Mouse (Mus musculus) gastrocnemius, postnatal 25 days (tissue): Measurements from ENCODE around the gene Eps15l1. TPM values are rescaled to one million over a fixed set of nuclear protein-coding genes. Genes with fewer than 3 reads are reported as not detected.
A peak's percentile ranks its signal among the peaks of the same experiment; 100 is the strongest.

Experiments used
- DNase-seq: peaks from one replicate; pipeline ENCODE4 v3.0.0; 2022
- total RNA-seq, 2 experiments: library from RNA; stranded (reverse); gene quantifications; 1 replicate in 1 of 2; 2 replicates in 1 of 2; pipeline ENCODE4 v1.2.3; 2021

Eps15l1 gene
- total RNA-seq, 2 experiments from 2014 or later: 22.7 to 23.9 TPM

DNA sequence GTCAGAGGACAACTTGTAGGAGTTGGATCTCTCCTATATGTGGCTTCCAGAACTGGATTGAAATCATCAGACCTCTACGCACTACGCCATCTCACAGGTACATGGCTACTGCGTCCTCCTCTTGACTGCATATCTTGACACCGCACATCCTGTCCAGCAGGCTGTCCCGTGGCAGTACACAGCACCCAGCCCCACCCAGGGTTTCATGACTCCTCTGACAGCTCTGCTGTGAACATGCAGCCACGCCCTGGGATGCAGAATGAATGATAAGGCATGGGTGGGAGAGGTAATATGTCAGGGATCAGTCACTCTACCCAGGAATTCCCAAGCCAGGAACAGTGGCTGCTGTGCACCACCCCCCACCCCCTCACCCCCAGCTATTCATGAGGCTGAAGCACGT is 7.4 kb downstream of the Eps15l1 start:
- no peak for DNase-seq

DNA sequence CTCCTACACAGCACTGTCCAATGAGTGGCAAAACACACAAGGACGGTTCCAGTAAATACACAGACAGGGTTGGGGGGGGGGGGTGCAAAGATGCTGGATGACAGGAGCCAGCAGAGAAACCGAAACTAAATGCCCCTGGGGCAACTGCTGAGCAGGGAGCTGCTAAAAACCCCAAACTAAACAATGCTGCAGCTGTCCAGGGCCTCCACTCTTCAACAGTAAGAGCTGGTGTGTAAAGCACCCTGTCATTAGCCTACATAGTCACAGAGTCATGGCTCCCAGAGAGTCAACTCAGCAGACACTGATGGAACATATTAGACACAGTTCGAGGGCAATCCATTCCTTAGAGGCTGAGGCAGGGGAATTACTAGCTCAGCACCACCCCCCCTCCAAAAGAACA is 11.8 kb downstream of the Eps15l1 start:
- no peak for DNase-seq

DNA sequence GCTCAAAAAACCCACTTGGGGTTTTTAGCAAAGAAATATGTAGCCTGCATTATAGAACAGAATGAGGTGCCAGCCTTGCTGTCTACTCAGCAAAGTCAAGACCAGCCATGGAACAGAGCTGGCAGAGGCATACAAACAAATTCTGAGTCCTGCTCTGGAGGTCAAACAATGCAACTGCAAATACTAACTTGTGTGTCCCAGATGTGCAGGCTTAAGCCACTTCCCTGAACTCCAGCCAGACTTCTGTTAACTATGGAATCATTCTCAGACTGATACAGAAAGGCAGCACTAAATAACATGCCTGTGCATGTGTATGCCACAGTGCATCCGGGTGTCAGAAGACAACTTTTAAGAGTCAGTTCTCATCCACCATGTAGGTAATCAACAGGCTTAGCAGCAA is 13.4 kb downstream of the Eps15l1 start:
- DNase-seq: no peak

DNA sequence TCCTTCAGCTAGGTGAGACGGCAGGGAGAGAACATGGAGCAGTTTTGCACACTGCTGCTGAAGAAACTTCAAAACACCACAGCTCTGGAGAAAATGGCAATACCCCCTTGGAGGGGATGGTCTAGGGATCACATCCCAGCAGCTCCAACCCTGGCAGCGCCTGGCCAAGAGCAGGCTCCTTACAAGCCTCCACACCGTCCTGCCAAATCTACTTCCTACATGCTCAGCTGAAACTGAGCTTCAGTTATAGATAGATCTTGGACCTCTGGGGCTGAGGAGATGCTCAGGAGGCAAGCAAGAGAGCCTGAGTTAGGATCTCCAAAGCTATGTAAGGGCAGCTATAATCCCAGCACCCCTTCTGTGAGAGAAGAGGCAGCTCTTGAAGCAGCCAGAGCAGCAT is 18.3 kb downstream of the Eps15l1 start:
- DNase-seq: no peak

GRCm38 (mm10) chr8:72401381-72401780 is 19.9 kb downstream of the Eps15l1 start:
- no peak for DNase-seq

DNA sequence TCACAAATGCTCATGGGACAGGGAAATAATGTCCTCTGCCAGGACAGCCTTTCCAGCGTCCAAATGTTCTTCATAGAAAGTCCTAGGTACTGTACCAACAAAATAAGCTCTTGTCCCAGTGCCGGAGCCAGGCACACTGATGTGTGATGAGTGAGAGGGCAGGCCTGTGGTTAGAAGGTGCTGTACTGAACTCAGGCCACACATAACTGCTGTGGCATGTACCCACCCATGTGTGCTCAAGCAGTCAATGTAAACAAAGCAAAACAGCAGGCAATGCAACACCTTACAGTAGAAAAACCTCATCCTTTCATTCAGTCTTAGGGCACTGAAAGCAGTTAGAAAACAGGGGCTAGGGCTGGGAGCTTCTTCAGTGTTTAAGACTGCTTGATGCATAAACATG is 35.5 kb downstream of the Eps15l1 start:
- no peak for DNase-seq

- no peak for DNase-seq
Observed at GRCm38 (mm10) chr8:72382395-72382794, 38.9 kb downstream of the Eps15l1 start.

DNA sequence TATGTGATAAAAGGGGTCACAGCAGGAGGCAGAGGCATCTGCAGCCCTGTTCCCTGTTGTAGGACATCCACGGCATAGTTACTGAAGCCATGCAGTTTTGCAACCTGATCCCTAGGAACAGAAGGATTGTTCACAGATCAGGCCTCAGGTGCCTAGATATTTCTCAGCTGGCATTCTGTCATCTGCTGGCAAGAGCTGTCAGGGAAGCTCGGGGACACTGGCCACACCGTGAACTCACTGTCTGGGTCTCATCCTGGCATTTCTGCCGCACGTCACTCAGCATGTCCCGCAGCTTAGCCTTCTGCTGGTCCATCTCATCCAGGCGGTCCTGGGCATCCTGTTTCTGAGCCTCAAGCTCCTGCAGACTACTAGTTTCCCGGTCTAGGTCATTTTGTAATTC is 40.6 kb downstream of the Eps15l1 start:
- no peak for DNase-seq

GRCm38 (mm10) chr8:72376900-72377299 is 44.4 kb downstream of the Eps15l1 start:
- DNase-seq: no peak

GRCm38 (mm10) chr8:72376309-72376708 is 45.0 kb downstream of the Eps15l1 start:
- no peak for DNase-seq

GRCm38 (mm10) chr8:72375161-72375560 is 46.1 kb downstream of the Eps15l1 start:
- no peak for DNase-seq

DNA sequence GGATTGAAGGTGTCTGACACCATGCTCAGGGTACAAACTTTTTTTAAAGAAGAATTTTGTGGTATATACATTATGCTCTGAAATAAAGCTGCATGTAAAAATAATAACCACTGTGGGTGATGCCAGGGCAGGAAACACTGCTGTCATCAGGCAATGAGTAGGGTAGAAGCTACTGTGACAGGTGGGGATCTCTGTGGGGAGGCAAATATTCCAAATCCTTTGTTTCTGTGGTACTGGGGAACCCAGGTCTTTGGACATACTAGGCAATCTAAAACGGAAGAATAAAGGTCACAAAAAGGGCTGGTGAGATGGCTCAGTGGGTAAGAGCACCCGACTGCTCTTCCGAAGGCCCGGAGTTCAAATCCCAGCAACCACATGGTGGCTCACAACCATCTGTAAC is 48.9 kb downstream of the Eps15l1 start:
- DNase-seq: no peak

DNA sequence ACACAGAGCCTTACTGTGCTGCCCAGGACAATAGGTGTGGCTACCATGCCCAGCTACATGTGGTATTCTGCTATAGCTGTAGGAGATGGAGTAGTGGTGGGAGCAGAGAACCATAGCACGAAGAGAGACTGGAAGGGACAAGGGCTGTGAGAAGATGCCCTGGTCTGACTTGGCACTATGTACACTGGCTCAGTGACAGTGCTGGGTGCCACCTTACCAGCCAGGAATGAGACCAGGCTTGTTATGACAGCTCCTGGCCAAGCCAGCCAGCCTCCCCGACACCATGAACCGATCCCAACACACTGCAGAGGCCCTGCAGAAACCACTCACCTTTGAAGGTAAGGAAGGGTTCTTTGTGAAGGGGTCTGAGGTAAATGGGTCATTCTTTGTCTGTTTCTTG is 49.9 kb downstream of the Eps15l1 start:
- DNase-seq: peak; percentile 41

DNA sequence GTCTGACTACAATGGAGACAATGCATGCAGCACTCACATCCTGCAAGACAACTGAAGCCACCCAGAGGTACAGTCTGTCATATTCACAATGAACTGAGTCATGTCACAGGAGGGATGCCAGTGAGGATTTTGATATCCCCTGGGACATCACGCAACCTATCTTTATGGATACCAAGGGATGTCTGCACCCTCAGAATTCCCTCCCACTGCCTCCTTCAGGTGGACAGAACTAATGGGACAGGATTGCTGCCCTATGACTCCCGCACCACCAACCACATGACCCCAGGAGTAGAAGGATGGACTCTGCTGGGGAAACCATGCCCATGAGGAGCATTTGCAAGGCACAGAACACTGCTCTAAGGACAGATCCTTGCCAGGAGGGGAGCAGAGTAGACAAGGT is 54.8 kb downstream of the Eps15l1 start:
- no peak for DNase-seq

DNA sequence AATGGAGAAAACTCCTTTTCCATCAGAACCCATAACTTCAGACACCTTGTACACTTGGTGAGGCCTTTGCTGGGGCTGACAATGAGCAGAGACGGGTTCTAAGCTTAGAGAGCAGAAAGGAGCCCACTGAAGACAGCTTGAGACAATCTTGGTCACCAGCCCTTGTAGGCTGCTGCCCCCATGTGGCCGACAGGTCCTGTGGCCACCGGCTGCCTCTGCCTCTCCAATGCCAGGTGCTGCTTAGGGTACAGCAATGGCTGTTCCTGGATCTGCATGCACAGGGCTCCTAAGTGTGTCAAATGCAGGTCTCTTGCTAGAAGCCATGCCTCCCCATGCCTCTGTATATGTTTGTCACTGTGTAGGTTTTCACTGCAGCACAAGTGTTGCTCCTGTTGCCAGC is 55.4 kb downstream of the Eps15l1 start:
- DNase-seq: peak; percentile 64

DNA sequence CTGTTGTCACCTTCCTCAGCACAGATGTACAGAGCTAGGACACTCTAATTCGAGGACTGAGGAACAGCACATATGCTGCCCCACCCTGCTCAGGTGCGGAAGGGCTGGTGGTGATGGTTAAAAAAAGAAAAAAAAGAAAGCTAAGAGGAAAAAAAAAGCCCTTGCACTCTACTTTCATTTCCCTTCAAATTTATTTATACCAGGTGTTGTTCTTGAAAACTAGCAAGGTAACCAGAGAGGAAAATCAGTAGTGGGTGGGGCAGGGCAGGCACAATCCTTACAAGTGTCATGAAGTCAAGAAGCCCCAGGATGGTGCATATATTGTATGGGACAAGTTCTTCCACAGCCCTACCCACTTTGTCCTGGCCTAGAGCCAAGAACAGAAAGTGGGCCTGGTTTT is 56.2 kb downstream of the Eps15l1 start:
- DNase-seq: no peak

DNA sequence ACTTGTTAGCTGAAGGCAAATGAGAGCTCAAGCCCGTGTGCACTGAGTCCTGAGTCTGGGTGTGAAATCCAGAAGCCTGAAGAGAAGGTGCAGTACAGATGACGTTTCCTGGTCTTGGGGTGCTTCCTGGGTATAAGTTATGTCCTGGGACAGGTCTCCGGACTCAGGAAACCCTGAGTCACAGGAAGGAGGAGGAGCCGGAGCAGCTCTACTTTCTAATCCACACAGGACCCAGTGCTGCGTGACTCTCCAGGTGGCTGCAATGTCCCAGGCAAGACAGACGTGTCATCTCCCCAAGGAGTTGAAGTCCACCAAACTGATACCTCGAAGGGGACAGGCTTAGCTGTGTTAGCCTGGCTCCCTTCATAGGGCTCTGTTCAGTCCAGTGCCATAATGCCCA is 57.8 kb downstream of the Eps15l1 start:
- DNase-seq: no peak

DNA sequence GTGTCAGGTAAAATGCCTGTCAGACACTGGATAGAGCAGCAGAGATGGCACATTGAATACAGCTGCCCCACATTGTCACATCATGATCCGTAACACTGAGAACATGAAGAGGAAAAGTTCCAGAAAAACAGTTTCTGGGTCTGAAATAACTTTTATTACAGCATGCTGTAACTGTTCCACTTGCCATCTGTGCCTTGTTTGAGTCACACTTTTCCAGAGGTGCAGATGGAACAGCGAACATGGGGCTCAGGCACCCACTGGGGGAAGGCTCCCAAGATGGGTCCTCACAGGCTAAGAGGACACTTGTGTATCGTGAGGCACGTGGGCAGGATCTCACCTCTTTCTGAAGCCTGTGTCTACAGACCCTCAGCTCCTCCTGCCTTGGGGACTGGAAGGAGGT is 58.5 kb downstream of the Eps15l1 start:
- DNase-seq: no peak

- no peak for DNase-seq
Observed at GRCm38 (mm10) chr8:72360162-72360561, 61.1 kb downstream of the Eps15l1 start.

DNA sequence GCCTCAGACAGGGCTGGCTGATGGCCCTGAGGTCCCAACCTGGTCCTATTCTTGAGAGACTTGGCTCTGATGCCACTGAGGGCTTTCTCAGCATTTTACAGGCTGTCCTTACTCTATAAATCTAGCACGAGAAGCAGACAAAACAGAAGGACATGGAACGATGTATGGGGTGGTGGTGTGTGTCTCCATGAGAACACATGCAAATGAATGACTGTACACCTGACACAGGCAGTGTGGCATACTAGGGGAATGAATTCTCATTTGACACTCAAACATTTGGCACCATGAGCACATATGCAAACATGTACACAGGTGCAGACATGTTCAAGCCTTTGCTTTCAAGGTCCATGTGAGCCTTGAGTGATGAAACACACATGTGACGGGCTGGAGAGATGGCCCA is 64.7 kb downstream of the Eps15l1 start:
- no peak for DNase-seq

DNA sequence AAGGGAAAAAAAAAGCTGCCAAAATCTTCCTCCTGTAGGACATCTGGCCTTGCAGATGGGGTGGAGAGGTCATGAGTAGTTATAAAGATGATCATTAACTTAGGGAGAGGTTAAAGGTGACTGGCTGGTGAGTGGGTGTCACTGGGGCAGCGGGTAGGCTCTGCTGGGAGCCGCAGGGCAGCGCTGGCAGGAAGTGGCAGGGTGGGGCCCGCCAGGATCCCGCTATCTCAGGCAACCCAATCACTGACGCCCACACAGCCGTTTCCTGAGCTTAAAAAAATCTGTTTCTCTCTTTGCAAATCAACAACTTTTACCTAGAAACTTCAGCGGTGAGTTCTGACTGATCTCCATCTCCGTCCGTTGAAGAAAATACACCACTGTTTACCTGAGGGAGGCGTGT is 67.0 kb downstream of the Eps15l1 start:
- DNase-seq: no peak

DNA sequence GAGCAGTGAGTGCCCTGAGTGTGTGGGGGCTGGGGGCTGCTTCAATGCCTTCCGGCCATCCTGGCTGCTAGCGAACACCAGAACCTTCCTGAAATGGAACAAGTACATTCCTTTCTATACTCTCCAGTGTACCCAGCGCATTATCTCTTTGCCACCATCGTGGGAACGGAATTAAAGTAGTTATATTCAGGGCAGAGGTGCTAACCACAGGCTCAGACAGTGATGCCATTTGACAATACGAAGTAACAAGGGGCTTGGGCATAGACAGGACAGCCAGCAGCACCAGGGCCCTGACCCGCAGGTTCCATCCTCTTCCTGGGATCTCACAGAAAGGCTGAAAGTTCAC is 67.6 kb downstream of the Eps15l1 start:
- DNase-seq: no peak

DNA sequence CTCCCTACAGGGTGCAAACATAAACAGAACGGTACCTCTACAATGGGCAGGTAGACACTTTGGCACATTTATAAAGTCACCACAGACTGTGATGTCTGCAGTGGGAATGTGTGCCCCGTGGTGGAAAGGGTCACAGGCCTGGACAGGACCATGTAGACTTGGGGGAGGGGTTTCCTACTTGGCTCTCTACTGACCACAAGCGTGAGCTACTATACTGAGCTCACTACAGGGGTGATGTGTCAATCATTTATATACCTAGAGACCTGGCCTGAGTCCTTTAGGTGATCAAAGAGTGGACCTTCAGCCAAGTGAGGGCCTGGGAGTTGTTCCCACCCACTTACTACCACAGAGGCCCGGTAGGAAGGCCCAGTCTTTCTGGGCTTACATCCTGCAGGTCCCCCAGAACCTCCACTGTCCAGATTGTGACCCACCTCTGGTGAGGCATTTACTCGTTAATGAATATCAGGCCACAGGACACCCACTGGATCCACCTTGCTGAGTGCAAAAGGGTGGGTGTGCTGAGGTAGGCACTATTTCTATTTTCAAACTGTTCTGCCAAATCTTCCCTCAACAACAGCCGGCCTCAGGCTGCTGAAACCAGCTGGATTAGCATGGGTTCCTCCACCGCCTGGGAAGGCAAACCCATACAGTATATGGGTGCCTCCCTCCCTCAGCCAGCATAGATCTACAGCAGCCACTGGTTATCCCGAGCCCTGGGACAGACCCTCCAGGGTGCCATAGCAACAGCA is 68.1 kb downstream of the Eps15l1 start:
- DNase-seq: no peak

GRCm38 (mm10) chr8:72351405-72352005 is 69.8 kb downstream of the Eps15l1 start:
- DNase-seq: no peak
